Mouse (Mus musculus): ENCODE measurements at regions not wholly inside any gene's neighbourhood (a gene's known extent, or its start where the extent isn't known, plus 50 kb on each side); places are given as distances from the start of the nearest gene placed in this dataset.

GRCm38 (mm10) chr1:181299075-181299665 lies 53.3 kb upstream of the Cnih3 start:
- ATAC-seq (replicated peaks; ENCODE audit: poor library complexity): peak; percentile 74

- ATAC-seq (replicated peaks; ENCODE audit: poor library complexity): no peak
Observed at GRCm38 (mm10) chr1:181299826-181300225, 52.6 kb upstream of the Cnih3 start.

- no peak for ATAC-seq (replicated peaks; ENCODE audit: poor library complexity)
Observed at GRCm38 (mm10) chr1:181302151-181302550, 50.3 kb upstream of the Cnih3 start.
